Mouse (Mus musculus) forebrain, embryonic 10.5 days (tissue): Measurements from ENCODE around the gene Dgkh. TPM values are rescaled to one million over a fixed set of nuclear protein-coding genes. Genes with fewer than 3 reads are reported as not detected.

Experiments
- DNase-seq: peaks from one replicate; pipeline ENCODE4 v3.0.0-alpha.2; 2017; ENCODE audit warnings: low spot score; ENCODE audit errors: extremely low spot score
- H3K27ac ChIP-seq: fragments of 300-500 bp; sonication (generic); 2 replicates; pipeline ENCODE4 v1.5.1; 2016; ENCODE audit warnings: mild to moderate bottlenecking
- H3K27me3 ChIP-seq: fragments of 300-500 bp; sonication (generic); 2 replicates; pipeline ENCODE4 v1.6.1; 2016; ENCODE audit warnings: mild to moderate bottlenecking; ENCODE audit not compliant: poor library complexity, severe bottlenecking
- H3K36me3 ChIP-seq: fragments of 300-500 bp; sonication (generic); replicated peaks from 2 replicates; pipeline ENCODE4 v1.6.1; 2016; ENCODE audit warnings: mild to moderate bottlenecking, moderate library complexity
- H3K4me1 ChIP-seq: fragments of 300-500 bp; sonication (generic); 2 replicates; pipeline ENCODE4 v1.6.1; 2016
- H3K4me3 ChIP-seq: fragments of 300-500 bp; sonication (generic); 2 replicates; pipeline ENCODE4 v1.5.1; 2016; ENCODE audit warnings: mild to moderate bottlenecking, moderate library complexity
- H3K9me3 ChIP-seq: fragments of 300-500 bp; sonication (generic); 2 replicates; pipeline ENCODE4 v1.6.1; 2016; ENCODE audit warnings: mild to moderate bottlenecking, moderate library complexity
- WGBS: fragments of 180-500 bp; shearing (Covaris S2); methylation state at CpG from one replicate; pipeline ENCODE4 v1.1.7; 2016; 5-methylcytosine and 5-hydroxymethylcytosine counted together
- polyA plus RNA-seq: library from polyadenylated mRNA; unstranded; fragments of >200 nt; fragmentation: Nextera tagmentation; extraction: Ambion mirVana; gene quantifications from 2 replicates; pipeline ENCODE4 v1.2.1, GENCODE M21; 2016

Dgkh gene
- 0.68 and 0.98 TPM in 2 replicates for polyA plus RNA-seq

- peak within 1 kb of the TSS; percentile 79 for H3K4me3 ChIP-seq
- H3K27me3 ChIP-seq = peaks cover 78% of the 10 kb centered on the region
- H3K9me3 ChIP-seq = no peaks in the 10 kb centered on the region
- peaks cover 30% of the 10 kb centered on the region for H3K4me1 ChIP-seq
- H3K36me3 ChIP-seq = no peaks in the 10 kb centered on the region
- peak within 1 kb of the TSS; percentile 91 for H3K27ac ChIP-seq
- WGBS = under 1% methylated on average over 67 of the region's 71 CpGs
- peak; percentile 81 for DNase-seq
Observed at GRCm38 (mm10) chr14:78732617-78733312, at the start of gene Dgkh. TSS of gene Dgkh (minus strand) at chr14:78732776.

GRCm38 (mm10) chr14:78777215-78777614 lies 44.6 kb upstream of the Dgkh start:
- H3K27me3 ChIP-seq = no peaks in the 10 kb centered on the region
- DNase-seq = no peak
- H3K36me3 ChIP-seq = no peaks in the 10 kb centered on the region
- H3K4me1 ChIP-seq = peaks cover 26% of the 10 kb centered on the region
- H3K27ac ChIP-seq = no peak overlapping the region
- 78% methylated on average over 18 of the region's 18 CpGs for WGBS
- no peaks in the 10 kb centered on the region for H3K9me3 ChIP-seq
- no peak overlapping the region for H3K4me3 ChIP-seq

GRCm38 (mm10) chr14:78776659-78777058 lies 44.1 kb upstream of the Dgkh start:
- Histone ChIP-seq H3K4me3 (no peak overlapping the region), H3K27me3 (no peaks in the 10 kb centered on the region), H3K27ac (no peak overlapping the region), H3K4me1 (peaks cover 26% of the 10 kb centered on the region), H3K36me3 (no peaks in the 10 kb centered on the region), H3K9me3 (no peaks in the 10 kb centered on the region)
- DNase-seq = no peak
- WGBS = 29% methylated on average over 8 of the region's 8 CpGs

DNA sequence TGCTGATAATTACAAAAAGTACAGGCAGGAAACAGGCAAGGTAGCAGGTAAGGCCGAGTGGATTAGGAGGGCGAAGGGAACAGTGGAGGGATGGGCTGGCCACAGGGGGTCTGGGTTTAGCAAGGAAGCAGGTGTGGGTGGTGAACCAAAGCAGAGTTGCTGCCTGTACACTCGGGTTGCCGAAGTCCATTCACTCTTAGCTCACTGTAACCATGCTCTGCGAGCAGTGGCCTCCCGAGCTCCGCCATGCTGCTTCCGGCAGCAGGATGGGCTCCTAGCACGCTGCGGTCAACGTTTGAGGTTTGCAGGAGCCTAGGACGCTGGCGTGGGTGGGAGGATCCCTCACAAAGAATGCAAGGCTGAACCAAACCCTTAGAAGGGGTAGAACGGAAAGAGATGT lies 43.1 kb upstream of the Dgkh start:
- DNase-seq = no peak
- 78% methylated on average over 14 of the region's 14 CpGs for WGBS
- H3K9me3 ChIP-seq = no peaks in the 10 kb centered on the region
- peaks cover 26% of the 10 kb centered on the region for H3K4me1 ChIP-seq
- H3K36me3 ChIP-seq = no peaks in the 10 kb centered on the region
- H3K27me3 ChIP-seq = no peaks in the 10 kb centered on the region
- H3K4me3 ChIP-seq = no peak overlapping the region
- no peak overlapping the region for H3K27ac ChIP-seq

- H3K9me3 ChIP-seq = no peaks in the 10 kb centered on the region
Observed at GRCm38 (mm10) chr14:78775226-78775625, 42.6 kb upstream of the Dgkh start.

GRCm38 (mm10) chr14:78770457-78770856 lies 37.9 kb upstream of the Dgkh start:
- Histone ChIP-seq H3K27ac (no peak overlapping the region), H3K9me3 (no peaks in the 10 kb centered on the region), H3K4me3 (no peak overlapping the region), H3K27me3 (no peaks in the 10 kb centered on the region), H3K36me3 (no peaks in the 10 kb centered on the region), H3K4me1 (peaks cover 7% of the 10 kb centered on the region)
- no peak for DNase-seq
- WGBS = 28% methylated on average over 3 of the region's 3 CpGs

More at GRCm38 (mm10) chr14:78775226-78775625, 42.6 kb upstream of the Dgkh start:
- DNase-seq = no peak
- Histone ChIP-seq H3K27ac (no peak overlapping the region), H3K4me3 (no peak overlapping the region), H3K27me3 (no peaks in the 10 kb centered on the region), H3K4me1 (peaks cover 30% of the 10 kb centered on the region), H3K36me3 (no peaks in the 10 kb centered on the region)
- 62% methylated on average over 6 of the region's 6 CpGs for WGBS

DNA sequence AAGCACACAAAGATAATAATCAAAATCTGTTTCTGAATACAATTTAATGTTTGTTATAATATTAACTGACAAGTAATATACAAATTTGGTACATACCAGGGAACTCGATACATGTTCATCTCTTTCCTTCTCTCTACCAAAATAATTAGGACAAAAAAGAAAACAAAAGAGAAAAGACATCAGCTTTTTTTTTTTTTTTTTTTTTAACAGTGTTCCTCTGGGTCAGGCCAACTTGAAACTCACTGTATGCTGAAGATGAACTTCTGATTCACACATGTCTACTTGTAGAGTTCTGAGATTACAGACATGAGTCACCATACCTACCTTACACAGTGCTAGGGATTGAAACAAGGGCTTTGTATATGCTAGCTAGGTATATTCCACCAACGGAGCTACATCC lies 28.5 kb upstream of the Dgkh start:
- Histone ChIP-seq H3K9me3 (no peaks in the 10 kb centered on the region), H3K4me1 (peaks cover 10% of the 10 kb centered on the region), H3K27ac (no peak overlapping the region), H3K4me3 (no peak overlapping the region), H3K27me3 (no peaks in the 10 kb centered on the region), H3K36me3 (no peaks in the 10 kb centered on the region)
- WGBS = 91% methylated on average over 2 of the region's 2 CpGs
- no peak for DNase-seq

GRCm38 (mm10) chr14:78759491-78759890 lies 26.9 kb upstream of the Dgkh start:
- H3K27ac ChIP-seq = no peak overlapping the region
- WGBS = 62% methylated on average over 3 of the region's 3 CpGs
- H3K27me3 ChIP-seq = no peaks in the 10 kb centered on the region
- no peaks in the 10 kb centered on the region for H3K36me3 ChIP-seq
- no peak for DNase-seq
- no peak overlapping the region for H3K4me3 ChIP-seq
- H3K4me1 ChIP-seq = peaks cover 10% of the 10 kb centered on the region
- no peaks in the 10 kb centered on the region for H3K9me3 ChIP-seq

DNA sequence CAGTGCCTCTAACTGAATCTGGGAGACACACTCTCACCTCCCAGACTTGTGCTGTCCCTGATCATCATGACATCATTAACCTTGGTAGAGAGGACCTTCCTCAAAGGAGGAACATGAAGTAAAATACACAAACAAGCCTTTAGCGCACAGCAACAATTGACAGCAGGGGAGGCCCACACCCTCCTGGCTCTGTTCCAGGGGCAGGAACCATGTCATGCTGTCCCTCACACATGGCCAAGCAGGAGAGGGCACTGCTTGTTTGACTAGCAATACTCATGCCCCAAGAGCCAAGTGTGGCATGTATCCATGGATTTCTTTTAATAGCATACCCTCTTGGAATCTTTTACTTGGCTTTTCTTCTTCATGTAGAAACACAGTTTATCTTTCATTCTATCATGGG lies 22.7 kb upstream of the Dgkh start:
- WGBS = 88% methylated on average over 1 of the region's 1 CpGs
- H3K4me3 ChIP-seq = no peak overlapping the region
- H3K4me1 ChIP-seq = peaks cover 19% of the 10 kb centered on the region
- no peak overlapping the region for H3K27ac ChIP-seq
- DNase-seq = no peak
- H3K9me3 ChIP-seq = no peaks in the 10 kb centered on the region
- no peaks in the 10 kb centered on the region for H3K27me3 ChIP-seq
- no peaks in the 10 kb centered on the region for H3K36me3 ChIP-seq

GRCm38 (mm10) chr14:78748692-78749091 lies 16.1 kb upstream of the Dgkh start:
- Histone ChIP-seq H3K36me3 (no peaks in the 10 kb centered on the region), H3K4me1 (peaks cover 9% of the 10 kb centered on the region; the same call in 1 of the 2 replicates), H3K27me3 (no peaks in the 10 kb centered on the region), H3K27ac (no peak overlapping the region), H3K4me3 (no peak overlapping the region), H3K9me3 (no peaks in the 10 kb centered on the region)
- WGBS = 93% methylated on average over 2 of the region's 2 CpGs
- DNase-seq = no peak

- H3K4me1 ChIP-seq = peaks cover 9% of the 10 kb centered on the region; the same call in 1 of the 2 replicates
- no peaks in the 10 kb centered on the region for H3K27me3 ChIP-seq
- no peaks in the 10 kb centered on the region for H3K36me3 ChIP-seq
- no peak for DNase-seq
- 41% methylated on average over 13 of the region's 14 CpGs for WGBS
- no peak overlapping the region for H3K4me3 ChIP-seq
- no peak overlapping the region for H3K27ac ChIP-seq
- no peaks in the 10 kb centered on the region for H3K9me3 ChIP-seq
Observed at GRCm38 (mm10) chr14:78747969-78748651, 15.5 kb upstream of the Dgkh start.

GRCm38 (mm10) chr14:78747454-78747853 lies 14.9 kb upstream of the Dgkh start:
- no peak for DNase-seq
- no peak overlapping the region for H3K4me3 ChIP-seq
- H3K4me1 ChIP-seq = peaks cover 4% of the 10 kb centered on the region; the same call in 1 of the 2 replicates
- no peaks in the 10 kb centered on the region for H3K36me3 ChIP-seq
- H3K27me3 ChIP-seq = no peaks in the 10 kb centered on the region
- no peaks in the 10 kb centered on the region for H3K9me3 ChIP-seq
- WGBS = 92% methylated on average over 3 of the region's 3 CpGs
- no peak overlapping the region for H3K27ac ChIP-seq

DNA sequence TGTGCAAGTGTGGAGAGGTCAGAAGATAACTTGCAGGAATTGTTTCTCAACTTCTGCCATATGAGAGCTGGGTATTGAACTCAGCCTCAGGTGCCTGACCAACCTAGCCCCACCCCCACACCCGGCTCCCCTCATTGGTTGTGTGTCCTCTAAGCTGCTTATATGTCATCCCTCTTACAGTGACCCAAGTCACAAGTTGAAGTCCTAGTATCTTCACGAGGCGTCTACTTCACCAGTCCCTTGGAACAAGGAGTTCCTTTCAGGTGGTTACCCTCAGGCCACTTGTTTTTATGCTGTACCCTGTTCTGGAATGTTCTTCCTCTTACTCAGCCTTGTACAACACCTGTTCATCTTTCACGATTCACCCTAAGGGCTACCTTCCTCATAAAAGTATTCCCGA lies 2.0 kb upstream of the Dgkh start:
- Histone ChIP-seq H3K4me3 (no peak overlapping the region), H3K27ac (no peak overlapping the region), H3K36me3 (no peaks in the 10 kb centered on the region), H3K27me3 (peaks cover 60% of the 10 kb centered on the region), H3K4me1 (peaks cover 30% of the 10 kb centered on the region), H3K9me3 (no peaks in the 10 kb centered on the region)
- 59% methylated on average over 5 of the region's 5 CpGs for WGBS
- DNase-seq = no peak
